Mouse (Mus musculus): Measurements from ENCODE around the gene Ttc7b.

GRCm38 (mm10) chr12:100512641-100513040 lies 8.0 kb downstream of the Ttc7b start:
- TF ChIP-seq EP300 (IDR thresholded peaks at IDR 0.05; ENCODE audit: low read depth) (no peak), CTCF (IDR thresholded peaks at IDR 0.05; ENCODE audit: low read depth) (no peak)

Data from liver, embryonic 14.5 days (tissue).